Mouse (Mus musculus) layer of hippocampus, adult 8-10 months (tissue): ENCODE measurements around the gene Reep6. TPM values are rescaled to one million over a fixed set of nuclear protein-coding genes. Genes with fewer than 3 reads are reported as not detected.

Experiments
- DNase-seq, 2 experiments: peaks; one replicate each; pipeline ENCODE4 v3.0.0; 2022; ENCODE audit warnings: low spot score in 2 of 2
- total RNA-seq, 4 experiments: library from RNA; stranded (reverse); gene quantifications; 2 replicates each; pipeline ENCODE4 v1.2.4; 2022

The Reep6 gene
- 10 to 100 TPM in 2 of 4 experiments, 1 to 10 TPM in 2; 9.2 to 12.3 (median 10.2) TPM for total RNA-seq

GRCm38 (mm10) chr10:80329273-80330081 is at the start of gene Reep6, which contains the start of gene Pcsk4:
Reep6 (plus strand) TSS chr10:80329953.
Pcsk4 (minus strand) TSS chr10:80329498.
- peak; percentile 96 to 97 for DNase-seq

GRCm38 (mm10) chr10:80281304-80281703 is 48.4 kb upstream of the Reep6 start:
- no peak for DNase-seq

GRCm38 (mm10) chr10:80281921-80282371 is 47.8 kb upstream of the Reep6 start:
- no peak for DNase-seq

GRCm38 (mm10) chr10:80282481-80283441 is 47.0 kb upstream of the Reep6 start:
- no peak for DNase-seq

- no peak for DNase-seq
Observed at GRCm38 (mm10) chr10:80285222-80286070, 44.3 kb upstream of the Reep6 start.

- no peak for DNase-seq
Observed at GRCm38 (mm10) chr10:80288097-80288496, 41.7 kb upstream of the Reep6 start.

GRCm38 (mm10) chr10:80288657-80289056 is 41.1 kb upstream of the Reep6 start:
- DNase-seq, result no peak

- DNase-seq, result peak; percentile 88 to 91
Observed at GRCm38 (mm10) chr10:80292251-80293146, 37.3 kb upstream of the Reep6 start, which contains the start of gene Rps15. Rps15 (plus strand) TSS chr10:80292453.

GRCm38 (mm10) chr10:80293325-80293724 is 36.4 kb upstream of the Reep6 start:
- no peak for DNase-seq

- no peak for DNase-seq
Observed at GRCm38 (mm10) chr10:80294311-80294710, 35.4 kb upstream of the Reep6 start.

- DNase-seq, result no peak
Observed at GRCm38 (mm10) chr10:80294788-80295303, 34.9 kb upstream of the Reep6 start.

GRCm38 (mm10) chr10:80295618-80296425 is 33.9 kb upstream of the Reep6 start, which contains the start of gene Apc2:
Apc2 (plus strand) TSS chr10:80295977.
- DNase-seq, result peak; percentile 75 to 80

- no peak for DNase-seq
Observed at GRCm38 (mm10) chr10:80296824-80297223, 32.9 kb upstream of the Reep6 start.

- no peak for DNase-seq
Observed at GRCm38 (mm10) chr10:80297526-80298133, 32.1 kb upstream of the Reep6 start.

- DNase-seq, result peak; percentile 89 to 91
Observed at GRCm38 (mm10) chr10:80298571-80299281, 31.0 kb upstream of the Reep6 start.

GRCm38 (mm10) chr10:80299301-80299700 is 30.5 kb upstream of the Reep6 start:
- no peak for DNase-seq

GRCm38 (mm10) chr10:80299824-80300223 is 29.9 kb upstream of the Reep6 start:
- no peak for DNase-seq
